Mouse (Mus musculus) testis, postnatal 14 days (tissue): Measurements from ENCODE around the gene Rad51d.
"Not testable (repeated sequence)": the region's sequence is repeated elsewhere in the genome, so short reads cannot be mapped to it uniquely, and the experiment has no call there.

Source experiments
- DNase-seq: peaks from one replicate; pipeline ENCODE4 v3.0.0; 2021; ENCODE audit warnings: low spot score

Rad51d gene

DNA sequence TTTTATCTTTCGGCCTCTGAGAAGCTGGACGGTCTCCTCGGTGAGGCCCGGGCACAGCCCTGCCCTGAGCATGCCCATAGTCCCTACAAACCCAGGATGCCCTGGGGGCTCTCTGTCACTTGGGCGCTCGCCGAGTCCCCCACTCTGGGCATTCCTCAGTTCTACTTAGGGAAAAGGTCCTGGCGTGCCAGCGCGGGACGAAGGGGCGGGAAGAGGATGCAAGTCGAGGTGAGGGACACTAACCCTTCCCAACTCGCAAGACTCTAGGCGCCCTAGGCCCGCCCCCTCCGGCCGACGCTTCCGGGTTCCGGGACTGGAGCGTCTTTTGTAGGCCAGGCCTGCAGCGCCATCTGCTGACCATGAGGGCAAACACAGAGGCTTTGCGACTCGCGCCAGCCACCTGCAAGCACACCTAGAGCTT, at the start of gene Rad51d:
Gene Rad51d (minus strand): TSS at position 273 of the 421 bp plus-strand sequence.
- peak; percentile 91 for DNase-seq

DNA sequence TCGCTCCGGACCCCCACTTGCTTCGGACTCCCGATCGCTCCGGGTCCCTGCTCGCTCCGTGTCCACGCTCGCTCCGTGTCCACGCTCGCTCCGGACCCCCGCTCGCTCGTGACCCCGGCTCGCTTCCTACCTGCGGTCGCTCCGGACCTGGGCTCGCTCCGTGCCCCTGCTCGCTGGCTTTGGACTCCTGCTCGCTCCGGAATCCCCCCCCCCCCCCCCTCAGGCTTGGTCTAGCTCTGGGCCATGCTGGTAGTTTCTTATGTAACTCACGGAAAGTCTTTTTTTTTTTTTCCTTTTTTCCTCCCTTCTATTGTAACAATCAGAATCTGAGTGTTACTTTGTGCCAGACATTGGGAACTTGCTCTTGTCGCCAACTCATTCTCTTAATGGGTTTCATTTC, 42.8 kb upstream of the Rad51d start:
- DNase-seq: no peak

DNA sequence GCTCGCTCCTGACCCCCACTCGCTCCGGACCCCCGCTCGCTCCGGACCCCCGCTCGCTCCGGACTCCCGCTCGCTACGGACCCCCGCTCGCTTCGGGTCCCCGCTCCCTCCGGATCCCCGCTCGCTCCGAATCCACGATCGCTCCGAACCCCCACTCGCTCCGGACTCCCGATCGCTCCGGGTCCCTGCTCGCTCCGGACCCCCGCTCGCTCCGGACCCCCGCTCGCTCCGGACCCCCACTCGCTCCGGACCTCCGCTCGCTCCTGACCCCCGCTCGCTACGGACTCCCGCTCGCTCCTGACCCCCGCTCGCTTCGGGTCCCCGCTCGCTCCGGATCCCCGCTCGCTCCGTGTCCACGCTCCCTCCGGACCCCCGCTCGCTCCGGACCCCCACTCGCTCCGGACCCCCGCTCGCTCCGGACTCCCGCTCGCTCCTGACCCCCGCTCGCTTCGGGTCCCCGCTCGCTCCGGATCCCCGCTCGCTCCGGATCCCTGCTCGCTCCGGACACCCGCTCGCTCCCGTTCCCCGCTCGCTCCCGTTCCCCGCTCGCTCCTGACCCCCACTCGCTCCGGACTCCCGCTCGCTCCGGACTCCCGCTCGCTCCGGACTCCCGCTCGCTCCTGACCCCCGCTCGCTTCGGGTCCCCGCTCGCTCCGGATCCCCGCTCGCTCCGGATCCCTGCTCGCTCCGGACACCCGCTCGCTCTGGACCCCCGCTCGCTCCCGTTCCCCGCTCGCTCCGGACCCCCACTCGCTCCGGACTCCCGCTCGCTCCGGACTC, 41.4 kb upstream of the Rad51d start:
- not testable (repeated sequence) for DNase-seq

DNA sequence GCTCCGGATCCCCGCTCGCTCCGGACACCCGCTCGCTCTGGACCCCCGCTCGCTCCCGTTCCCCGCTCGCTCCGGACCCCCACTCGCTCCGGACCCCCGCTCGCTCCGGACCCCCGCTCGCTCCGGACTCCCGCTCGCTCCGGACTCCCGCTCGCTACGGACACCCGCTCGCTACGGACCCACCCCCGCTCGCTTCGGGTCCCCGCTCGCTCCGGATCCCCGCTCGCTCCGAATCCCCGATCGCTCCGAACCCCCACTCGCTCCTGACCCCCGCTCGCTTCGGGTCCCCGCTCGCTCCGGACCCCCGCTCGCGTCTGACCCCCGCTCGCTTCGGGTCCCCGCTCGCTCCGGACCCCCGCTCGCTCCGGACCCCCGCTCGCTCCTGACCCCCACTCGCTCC, 40.7 kb upstream of the Rad51d start:
- not testable (repeated sequence) for DNase-seq

DNA sequence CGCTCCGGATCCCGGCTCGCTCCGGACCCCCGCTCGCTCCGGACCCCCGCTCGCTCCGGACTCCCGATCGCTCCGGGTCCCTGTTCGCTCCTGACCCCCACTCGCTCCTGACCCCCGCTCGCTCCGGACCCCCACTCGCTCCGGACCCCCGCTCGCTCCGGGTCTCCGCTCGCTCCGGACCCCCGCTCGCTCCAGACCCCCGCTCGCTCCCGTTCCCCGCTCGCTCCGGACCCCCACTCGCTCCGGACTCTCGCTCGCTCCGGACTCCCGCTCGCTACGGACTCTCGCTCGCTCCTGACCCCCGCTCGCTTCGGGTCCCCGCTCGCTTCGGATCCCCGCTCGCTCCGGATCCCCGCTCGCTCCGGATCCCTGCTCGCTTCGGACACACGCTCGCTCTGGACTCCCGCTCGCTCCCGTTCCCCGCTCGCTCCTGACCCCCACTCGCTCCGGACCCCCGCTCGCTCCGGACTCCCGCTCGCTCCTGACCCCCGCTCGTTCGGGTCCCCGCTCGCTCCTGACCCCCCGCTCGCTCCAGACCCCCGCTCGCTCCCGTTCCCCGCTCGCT, 40.1 kb upstream of the Rad51d start:
- not testable (repeated sequence) for DNase-seq

DNA sequence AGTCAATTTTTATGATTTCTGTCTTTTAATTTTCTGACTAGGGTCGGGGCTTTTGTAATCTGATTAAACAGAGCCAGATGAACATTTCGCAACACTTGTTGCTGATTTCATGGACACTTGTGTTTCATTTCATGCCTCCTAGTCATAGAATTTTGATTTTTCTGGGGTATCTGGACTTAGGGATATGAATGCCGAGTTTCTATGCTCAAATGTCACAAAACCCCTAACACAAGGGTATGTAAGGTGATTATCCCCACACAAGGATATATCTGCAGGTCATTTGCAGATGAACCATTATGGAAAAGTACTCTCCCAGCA, 39.2 kb upstream of the Rad51d start:
- no peak for DNase-seq

DNA sequence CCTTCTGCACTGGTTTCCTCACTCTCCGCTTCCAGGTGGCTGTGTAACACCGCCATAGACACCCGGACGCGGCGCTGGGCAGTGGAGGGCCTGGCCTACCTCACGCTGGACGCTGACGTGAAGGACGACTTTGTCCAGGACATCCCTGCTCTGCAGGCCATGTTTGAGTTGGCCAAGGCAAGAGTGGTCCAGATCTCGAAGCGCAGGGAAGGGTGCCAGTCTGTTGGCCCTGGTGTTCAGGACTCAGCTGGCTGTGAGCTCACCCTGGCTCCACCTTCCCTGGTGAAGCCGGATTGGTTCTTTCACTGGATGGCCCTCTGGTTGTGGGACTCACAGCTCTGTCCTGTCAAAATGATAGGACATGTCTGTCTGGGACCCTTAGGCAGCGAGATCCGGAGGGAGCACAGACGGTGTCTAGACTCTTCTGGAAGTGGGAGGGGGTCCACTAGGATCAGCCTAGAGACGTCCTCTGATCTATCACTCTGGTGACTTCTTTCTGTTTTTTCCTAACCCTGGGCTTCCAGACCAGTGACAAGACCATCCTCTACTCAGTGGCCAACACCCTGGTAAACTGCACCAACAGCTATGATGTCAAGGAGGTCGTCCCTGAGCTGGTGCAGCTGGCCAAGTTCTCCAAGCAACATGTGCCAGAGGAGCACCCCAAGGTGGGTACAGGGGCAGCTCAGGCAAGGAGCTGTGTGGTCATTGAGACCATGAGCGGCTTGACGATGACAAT, 38.7 kb upstream of the Rad51d start:
- DNase-seq: no peak

DNA sequence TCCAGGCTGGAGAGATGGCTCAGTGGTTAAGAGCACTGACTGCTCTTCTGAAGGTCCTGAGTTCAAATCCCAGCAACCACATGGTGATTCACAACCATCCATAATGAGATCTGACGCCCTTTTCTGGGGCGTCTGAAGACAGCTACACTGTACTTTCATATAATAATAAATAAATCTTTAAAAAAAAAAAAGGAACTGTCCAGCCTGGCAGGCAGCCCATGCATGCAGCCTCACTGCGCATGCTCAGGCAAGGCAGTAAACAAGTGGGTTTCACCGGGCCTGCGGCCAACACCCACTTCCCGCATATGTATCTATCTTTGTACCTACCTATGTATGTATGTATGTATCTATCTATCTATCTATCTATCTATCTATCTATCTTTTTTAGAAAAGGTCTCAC, 33.5 kb upstream of the Rad51d start:
- DNase-seq: not testable (repeated sequence)

DNA sequence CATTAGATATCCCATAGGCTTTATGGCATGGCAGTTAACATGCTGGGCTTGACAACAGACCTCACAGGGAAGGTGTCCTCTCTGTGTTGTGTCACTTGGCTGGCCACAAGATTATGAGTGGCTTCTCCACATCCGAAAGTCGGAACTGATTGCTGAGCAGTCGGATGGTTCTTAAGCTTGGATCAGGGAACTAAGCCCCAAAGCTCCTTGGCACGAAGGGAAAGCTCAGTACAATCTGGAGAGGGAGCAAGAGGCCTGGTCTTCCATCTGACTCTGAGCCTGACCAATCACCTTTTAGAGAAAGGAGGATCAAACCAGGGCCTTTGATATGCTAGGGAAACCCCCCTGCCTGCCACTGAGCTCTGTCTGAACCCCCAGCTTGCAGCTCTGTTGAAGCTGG, 31.3 kb upstream of the Rad51d start:
- DNase-seq: no peak

DNA sequence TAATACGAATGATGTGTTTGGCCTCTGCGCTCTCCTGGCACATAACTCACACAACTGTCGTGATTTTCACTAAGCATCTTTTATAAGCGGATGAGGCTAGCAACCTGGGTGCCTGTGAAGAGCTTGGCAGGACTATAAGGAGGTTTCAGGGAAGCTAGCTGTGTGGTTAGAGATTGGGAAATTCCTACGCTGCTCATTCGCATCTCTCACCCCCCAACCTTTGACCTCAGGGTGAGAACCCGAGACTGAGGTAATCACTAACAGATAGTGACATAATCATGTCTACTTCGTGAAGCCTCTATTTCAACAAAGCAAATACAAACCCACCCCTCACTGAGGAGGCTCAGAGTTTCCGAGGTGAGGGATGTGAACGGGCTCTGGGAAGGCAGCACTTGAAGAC, 30.4 kb upstream of the Rad51d start:
- no peak for DNase-seq

DNA sequence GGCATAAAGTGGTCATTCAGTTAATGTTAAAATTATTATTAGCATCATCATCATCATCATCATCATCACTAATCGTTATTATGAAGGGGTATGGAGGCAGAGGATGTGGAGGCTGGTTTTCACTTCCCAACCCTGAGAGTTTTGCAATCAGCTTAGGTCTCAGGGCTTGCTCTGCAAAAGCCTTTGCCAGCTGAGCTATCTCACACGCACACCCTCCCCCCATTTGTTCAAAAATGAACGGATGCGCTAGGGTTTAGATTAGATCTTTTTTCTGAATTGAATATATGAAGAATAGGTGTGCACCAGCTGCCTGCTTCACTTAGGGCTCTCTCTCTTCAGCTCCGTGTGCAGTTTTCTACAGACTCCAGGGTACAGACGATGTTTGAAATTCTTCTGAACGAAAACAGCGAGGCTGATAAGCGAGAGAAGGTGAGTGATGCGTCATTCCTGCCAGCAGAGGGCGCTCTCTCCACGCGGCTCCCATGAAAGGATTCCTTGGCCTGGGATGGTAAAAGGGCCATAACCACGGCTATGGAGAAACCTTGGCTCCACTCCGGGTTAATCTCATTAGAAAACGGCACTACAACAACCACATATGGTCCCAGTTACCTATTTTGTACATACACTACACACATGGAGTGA, 24.4 kb upstream of the Rad51d start:
- peak; percentile 62 for DNase-seq

DNA sequence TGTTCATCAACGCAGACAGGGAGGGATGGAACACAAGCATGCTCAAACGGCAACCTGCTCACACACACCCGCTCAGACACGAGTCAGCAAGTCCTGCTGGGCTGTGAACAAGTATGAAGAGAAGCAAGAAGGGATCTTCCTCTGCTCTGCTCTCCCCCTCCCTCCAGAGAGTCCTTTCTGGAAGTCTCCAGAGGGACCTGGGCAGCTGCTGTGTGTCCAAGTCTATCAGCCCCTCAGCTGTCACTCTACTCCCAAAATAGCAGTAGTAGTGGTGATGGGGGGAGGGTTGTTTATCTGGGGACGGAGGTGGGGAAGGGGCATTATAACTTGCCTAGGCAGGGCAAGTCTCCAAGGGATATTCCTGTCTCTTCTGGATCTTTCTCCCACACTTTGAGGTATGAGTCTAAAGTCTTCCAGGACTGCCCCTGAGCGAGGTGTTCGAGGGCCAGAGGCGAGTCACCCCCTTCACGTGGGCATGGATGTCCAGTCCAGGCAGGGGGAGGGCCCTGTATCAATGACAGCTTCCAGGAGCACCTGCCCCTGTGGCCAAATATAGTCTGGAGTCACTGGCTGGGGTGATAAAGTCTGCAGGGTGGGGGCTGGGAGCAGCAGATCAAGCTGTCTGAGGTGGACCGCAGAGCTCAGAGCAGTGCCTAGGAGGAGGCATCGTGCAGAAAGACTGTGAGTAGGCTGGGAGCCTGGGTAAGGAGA, 20.4 kb upstream of the Rad51d start:
- no peak for DNase-seq

DNA sequence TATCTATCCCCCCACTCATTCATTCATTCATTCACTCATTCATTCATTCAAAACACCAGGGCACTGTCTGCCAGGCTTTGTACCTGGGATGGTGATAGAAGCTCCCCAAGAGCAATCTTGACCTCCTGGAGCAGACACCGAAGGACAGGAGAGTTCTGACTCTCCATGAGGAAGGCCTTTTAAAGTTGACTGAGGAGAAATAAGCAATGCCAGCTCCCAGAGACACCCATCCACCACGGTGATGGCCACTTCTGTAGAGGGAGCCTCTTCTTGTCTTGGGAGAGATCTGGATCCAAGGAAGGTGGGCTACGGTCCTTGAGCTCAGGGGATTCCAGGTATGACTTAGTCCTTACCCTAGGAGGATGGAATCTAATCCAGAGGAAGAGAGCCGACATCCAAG, 19.8 kb upstream of the Rad51d start, which contains the start of gene Unc45b:
Gene Unc45b (plus strand): TSS at position 301 of the 400 bp plus-strand sequence.
- DNase-seq: no peak

DNA sequence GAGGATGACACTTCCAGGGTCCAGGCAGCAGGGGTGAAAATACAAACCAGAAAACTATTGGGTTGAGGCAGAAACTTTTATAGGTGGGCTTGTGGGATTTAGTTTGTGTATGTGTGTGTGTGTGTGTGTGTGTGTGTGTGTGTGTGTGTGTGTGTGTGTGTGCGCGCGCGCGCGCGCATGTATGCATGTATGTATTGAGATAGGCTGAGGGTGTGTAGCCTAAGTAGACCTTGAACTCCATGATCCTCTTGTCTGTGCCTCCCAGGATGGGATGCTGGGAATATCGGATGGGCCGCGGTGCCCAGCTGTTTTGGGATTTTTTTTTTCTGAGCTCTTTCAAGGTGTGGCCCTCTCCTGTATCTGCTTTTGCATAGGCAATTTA, 18.2 kb upstream of the Rad51d start:
- no peak for DNase-seq

DNA sequence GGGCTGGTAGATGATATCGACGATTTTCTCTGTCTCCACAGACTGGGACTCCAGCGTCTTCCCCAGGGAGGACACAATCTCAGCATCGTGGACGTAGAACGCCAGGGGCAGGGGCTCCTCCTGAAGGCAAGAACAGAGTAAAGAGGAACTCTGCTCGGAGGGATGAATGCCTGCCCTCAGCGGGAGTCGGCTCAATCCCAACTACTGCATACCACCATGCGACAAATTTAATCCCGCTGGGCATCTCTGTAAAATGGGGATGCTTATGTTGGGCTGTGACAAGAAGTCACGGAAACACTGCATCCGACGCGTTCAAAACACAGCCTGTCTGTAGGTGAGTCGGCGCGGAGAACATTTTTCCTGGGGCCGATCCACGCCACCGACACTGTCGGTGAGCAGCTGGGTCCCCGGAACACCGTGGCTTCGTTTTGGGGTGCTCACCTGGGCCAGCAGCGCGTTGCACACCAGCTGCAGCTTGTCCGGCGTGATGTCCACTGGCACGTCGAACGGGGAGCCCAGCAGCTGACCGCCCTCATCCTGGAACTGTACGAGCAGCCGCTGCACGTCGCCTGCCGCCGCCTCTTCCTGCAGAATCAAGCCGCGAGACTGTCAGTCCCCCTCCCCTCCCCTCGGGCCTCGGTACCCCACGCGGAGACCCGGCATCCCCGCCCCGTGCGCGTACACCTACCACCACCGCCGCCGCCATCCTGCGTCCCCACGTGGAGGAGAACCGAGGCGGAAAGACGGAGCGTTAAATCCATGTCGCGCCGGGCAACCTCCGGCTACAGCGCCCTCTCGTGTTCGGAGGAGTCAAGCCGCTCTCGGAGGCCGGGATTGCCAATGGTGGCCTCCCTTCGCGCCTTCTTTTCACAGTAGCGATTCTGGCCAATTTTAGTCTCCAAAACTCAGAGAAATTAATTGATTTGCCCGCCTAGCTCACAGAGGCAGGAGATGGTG, 17.5 kb upstream of the Rad51d start, which contains the start of gene Nle1:
Gene Nle1 (minus strand): TSS at position 761 of the 957 bp plus-strand sequence.
- peak; percentile 89 for DNase-seq

DNA sequence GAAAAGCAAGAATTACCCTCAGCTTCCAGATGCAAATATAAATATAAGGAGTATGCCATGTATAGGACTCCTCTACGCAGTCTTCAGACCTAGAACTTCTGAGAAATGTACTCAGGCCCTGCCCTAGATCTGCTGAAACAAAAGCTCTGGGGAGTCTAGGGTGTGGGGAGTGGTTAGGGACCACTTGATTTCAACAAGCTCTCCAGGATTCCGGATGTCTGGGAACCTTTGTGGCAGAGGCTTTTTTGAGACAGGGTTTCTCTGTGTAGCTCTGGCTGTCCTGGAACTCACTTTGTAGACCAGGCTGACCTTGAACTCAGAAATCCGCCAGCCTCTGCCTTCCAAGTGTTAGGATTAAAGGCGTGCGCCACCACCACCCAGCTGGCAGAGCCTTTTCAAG, 15.4 kb upstream of the Rad51d start:
- DNase-seq: no peak

DNA sequence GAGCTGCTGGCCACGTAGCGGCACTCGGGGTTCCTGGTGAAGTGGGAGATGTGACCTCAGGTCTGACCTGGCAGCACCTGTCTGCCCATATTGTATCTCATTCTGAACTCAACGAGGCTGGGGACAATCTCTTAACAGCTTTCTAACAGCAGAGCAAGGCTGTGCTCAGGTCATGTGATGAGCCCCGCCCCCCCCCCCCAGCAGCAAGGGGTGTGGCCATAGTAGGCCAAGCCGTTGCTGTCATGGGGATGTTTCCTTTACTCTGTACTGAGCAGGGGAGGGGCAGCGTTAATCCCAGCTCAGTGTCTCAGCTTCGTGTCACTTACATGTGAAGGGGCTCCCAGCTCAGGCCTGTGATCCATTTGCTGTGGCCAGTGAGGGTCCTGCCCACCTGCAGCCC, 14.5 kb upstream of the Rad51d start:
- no peak for DNase-seq

DNA sequence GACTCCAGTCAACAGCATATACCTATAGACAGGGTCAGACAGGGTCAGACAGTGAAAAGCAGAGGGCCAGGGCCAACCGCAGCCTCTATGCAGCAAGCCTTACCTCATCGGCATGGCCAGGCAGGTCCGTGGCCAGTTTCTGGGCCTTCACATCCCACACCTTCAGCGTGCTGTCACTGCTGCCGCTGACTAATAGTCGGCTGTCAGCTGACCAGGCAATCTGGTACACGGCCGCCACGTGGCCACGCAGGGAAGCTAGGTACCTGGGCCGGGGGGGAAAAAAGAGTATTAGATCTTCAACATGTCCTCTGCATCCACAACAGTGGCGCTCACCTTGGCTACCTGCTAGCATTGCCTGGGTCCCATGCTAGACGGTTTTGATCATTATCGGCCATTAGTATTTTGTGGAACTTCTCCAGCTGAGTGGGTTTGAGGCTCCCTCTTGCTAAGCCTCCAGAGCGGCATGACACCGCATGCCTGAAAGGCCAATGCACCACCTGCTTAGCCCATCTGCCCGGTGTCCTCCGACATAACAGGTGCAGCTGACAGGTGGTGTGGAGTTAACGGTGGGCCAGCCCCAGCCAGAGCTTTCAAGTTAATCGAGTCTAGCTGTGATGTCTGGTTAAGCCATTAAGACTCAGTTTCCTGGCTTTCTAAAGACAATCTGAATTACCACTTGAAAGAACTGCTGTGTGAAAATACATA, 11.3 kb upstream of the Rad51d start:
- DNase-seq: no peak

DNA sequence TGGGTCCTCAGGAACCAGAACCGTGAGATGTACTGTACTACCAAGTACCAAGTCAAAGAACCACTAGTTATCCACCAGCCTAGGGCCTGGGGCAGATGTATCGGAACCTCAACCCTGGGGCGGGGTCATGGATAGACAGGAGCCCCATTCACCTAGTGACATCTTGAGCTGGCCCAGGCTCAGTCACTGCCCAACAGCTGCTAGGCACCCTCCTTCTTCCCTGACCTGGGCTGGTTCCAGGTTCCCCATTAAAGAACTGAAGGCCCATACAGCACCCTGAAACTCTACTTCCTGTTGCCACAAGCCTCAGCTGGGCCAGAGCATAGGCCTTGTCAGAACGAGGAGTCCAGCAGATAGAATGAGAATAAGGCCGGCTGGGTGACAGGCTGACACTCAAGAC, 9.3 kb upstream of the Rad51d start:
- DNase-seq: no peak

DNA sequence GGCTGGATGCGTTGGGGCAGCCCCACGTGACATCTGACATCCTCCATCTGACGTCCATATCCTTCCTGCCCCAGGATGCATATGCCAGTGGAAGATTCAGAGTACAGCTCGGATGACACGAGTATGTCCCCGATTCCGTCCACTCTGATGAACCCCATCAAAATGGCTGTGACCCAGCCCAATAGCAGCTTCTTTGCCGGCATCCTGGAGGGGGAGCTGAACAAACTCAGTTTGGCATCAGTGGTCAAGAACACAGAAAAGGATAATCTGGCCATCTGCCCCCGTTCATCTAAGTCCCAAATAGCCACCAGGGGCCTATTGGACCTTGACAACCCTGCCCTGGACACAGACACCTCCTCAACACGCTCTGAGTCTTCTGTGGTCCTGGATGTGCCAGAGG, 7.1 kb upstream of the Rad51d start:
- DNase-seq: no peak
